Mouse (Mus musculus) heart, embryonic 14.5 days (tissue): ENCODE measurements around the gene Dnah7b. TPM values are rescaled to one million over a fixed set of nuclear protein-coding genes. Genes with fewer than 3 reads are reported as not detected.
"Not testable (repeated sequence)": the region's sequence is repeated elsewhere in the genome, so short reads cannot be mapped to it uniquely, and the experiment has no call there.

Experiments used
- ATAC-seq: fragments of 200-750 bp; cut with Nextera tagmentation; 2 replicates; pipeline ENCODE4 v1.8.0; 2017; ENCODE audit warnings: low read depth, moderate TSS enrichment; ENCODE audit not compliant: insufficient number of reproducible peaks, insufficient read depth, low FRiP score
- H3K27ac ChIP-seq, 2 experiments: fragments of 200-500 bp in 1 of 2; fragments of 300-500 bp in 1 of 2; sonication (generic) in 1 of 2; replicated peaks in 1 of 2; 2 replicates each; pipeline ENCODE4 v1.5.1; 2012 to 2014; ENCODE audit warnings: low read depth in 2 of 2, low read length in 2 of 2, control low read depth in 1 of 2, mild to moderate bottlenecking in 1 of 2, mixed read lengths in 1 of 2; ENCODE audit not compliant: control insufficient read depth in 1 of 2, insufficient read depth in 1 of 2
- H3K27me3 ChIP-seq: fragments of 300-500 bp; sonication (generic); 2 replicates; pipeline ENCODE4 v1.6.1; 2014; ENCODE audit warnings: mild to moderate bottlenecking, low read length, control low read depth; ENCODE audit not compliant: control insufficient read depth, insufficient read depth
- H3K36me3 ChIP-seq: fragments of 300-500 bp; sonication (generic); 2 replicates; pipeline ENCODE4 v1.6.1; 2014; ENCODE audit warnings: mild to moderate bottlenecking, control low read depth, low read length, mixed read lengths; ENCODE audit not compliant: control insufficient read depth, insufficient read depth
- H3K4me1 ChIP-seq, 2 experiments: fragments of 200-500 bp in 1 of 2; fragments of 300-500 bp in 1 of 2; sonication (generic) in 1 of 2; 2 replicates each; pipeline ENCODE4 v1.6.1; 2012 to 2014; ENCODE audit warnings: low read length in 2 of 2, control low read depth in 1 of 2, mixed read lengths in 1 of 2; ENCODE audit not compliant: control insufficient read depth in 2 of 2, insufficient read depth in 2 of 2
- H3K4me2 ChIP-seq: fragments of 300-500 bp; sonication (generic); 2 replicates; pipeline ENCODE4 v1.6.1; 2014; ENCODE audit warnings: mild to moderate bottlenecking, low read length
- H3K4me3 ChIP-seq, 2 experiments: fragments of 200-500 bp in 1 of 2; fragments of 300-500 bp in 1 of 2; sonication (generic) in 1 of 2; 2 replicates each; pipeline ENCODE4 v1.5.1; 2012 to 2014; ENCODE audit warnings: low read length in 2 of 2, mild to moderate bottlenecking in 2 of 2, control low read depth in 1 of 2, low read depth in 1 of 2, moderate library complexity in 1 of 2; ENCODE audit not compliant: control insufficient read depth in 1 of 2, insufficient read depth in 1 of 2
- H3K9ac ChIP-seq: fragments of 300-500 bp; sonication (generic); 2 replicates; pipeline ENCODE4 v1.6.1; 2014; ENCODE audit warnings: mild to moderate bottlenecking, low read length
- H3K9me3 ChIP-seq: fragments of 300-500 bp; sonication (generic); 2 replicates; pipeline ENCODE4 v1.6.1; 2016; ENCODE audit warnings: low read length, control low read depth; ENCODE audit not compliant: control insufficient read depth
- WGBS: fragments of 180-500 bp; shearing (Covaris S2); extraction: QIAGEN DNeasy Blood & Tissue Kit; methylation state at CpG from one replicate; pipeline ENCODE4 v1.1.7; 2014; 5-methylcytosine and 5-hydroxymethylcytosine counted together
- polyA plus RNA-seq: library from polyadenylated mRNA; unstranded; fragments of >200 nt; fragmentation: Nextera tagmentation; extraction: Ambion mirVana; gene quantifications from 2 replicates; pipeline ENCODE4 v1.2.1, GENCODE M21; 2014

Gene Dnah7b
- polyA plus RNA-seq, 1 experiment from 2014 or later, result 1.8 TPM

DNA sequence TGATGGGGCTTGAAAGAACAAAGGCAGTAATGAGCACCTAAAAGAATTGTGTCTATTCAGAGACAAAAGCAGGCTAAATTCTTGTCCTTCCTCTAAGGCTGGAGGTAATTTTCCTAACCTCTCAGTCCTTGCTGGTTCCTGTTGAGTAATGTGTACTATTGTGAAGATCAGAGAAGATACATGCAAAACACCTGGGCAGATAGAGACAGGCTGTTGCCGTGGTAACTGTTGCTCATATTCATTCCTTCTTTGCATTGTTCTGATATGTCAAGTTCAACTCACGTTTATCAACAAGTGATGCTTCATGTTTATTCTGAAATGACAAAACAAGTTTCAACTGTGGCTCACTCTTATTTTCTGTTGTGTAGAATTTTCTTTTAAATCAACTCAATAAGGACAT lies 156.6 kb downstream of the Dnah7b start:
- ATAC-seq, H3K27me3 ChIP-seq, H3K9me3 ChIP-seq, H3K36me3 ChIP-seq, H3K4me2 ChIP-seq, H3K4me3 ChIP-seq, H3K9ac ChIP-seq, H3K27ac ChIP-seq, H3K4me1 ChIP-seq: not testable (repeated sequence)
- WGBS, result 75% methylated on average over 2 of the region's 2 CpGs

- not testable (repeated sequence) for H3K27ac ChIP-seq, H3K4me3 ChIP-seq, H3K9me3 ChIP-seq, H3K36me3 ChIP-seq, H3K4me1 ChIP-seq, H3K4me2 ChIP-seq, H3K27me3 ChIP-seq, ATAC-seq, H3K9ac ChIP-seq
These were observed 160.0 kb downstream of the Dnah7b start for GRCm38 (mm10) chr1:46226136-46226535.

DNA sequence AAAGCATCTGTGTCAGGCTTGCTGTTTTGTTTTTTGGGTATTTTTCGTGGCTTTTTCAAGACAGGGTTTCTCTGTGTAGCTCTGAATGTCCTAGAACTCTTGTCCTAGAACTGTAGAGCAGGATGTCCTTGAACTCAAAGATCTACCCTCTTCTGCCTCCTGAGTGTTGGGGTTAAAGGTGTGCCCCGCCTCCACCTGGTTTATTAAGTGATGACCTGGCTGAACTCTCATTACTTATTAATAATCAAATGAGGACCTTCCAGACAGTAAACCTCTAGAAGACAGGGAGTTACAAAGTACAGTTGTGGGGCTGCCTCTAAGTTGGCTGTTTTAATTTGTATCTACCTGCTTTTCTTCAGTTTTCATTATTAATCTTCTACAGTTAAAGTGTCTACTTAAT lies 202.7 kb downstream of the Dnah7b start:
- H3K27ac ChIP-seq, H3K27me3 ChIP-seq, H3K4me2 ChIP-seq, H3K9ac ChIP-seq, H3K36me3 ChIP-seq, ATAC-seq, H3K4me3 ChIP-seq, H3K4me1 ChIP-seq, H3K9me3 ChIP-seq: not testable (repeated sequence)
- WGBS, result 67% methylated on average over 2 of the region's 2 CpGs

- no peak for ATAC-seq
- Histone ChIP-seq H3K4me1 (no peaks in the 10 kb centered on the region), H3K9ac (no peak overlapping the region), H3K9me3 (no peaks in the 10 kb centered on the region), H3K27me3 (no peaks in the 10 kb centered on the region), H3K4me2 (no peak overlapping the region), H3K27ac (no peak overlapping the region), H3K4me3 (no peak overlapping the region), H3K36me3 (no peaks in the 10 kb centered on the region)
- 77% methylated on average over 12 of the region's 12 CpGs for WGBS
These were observed 205.8 kb downstream of the Dnah7b start for GRCm38 (mm10) chr1:46271927-46272326.

- WGBS, result 77% methylated on average over 2 of the region's 2 CpGs
- H3K4me1 ChIP-seq, H3K9me3 ChIP-seq, H3K36me3 ChIP-seq, H3K4me3 ChIP-seq, H3K27me3 ChIP-seq, H3K4me2 ChIP-seq, H3K27ac ChIP-seq, H3K9ac ChIP-seq, ATAC-seq: not testable (repeated sequence)
These were observed 212.2 kb downstream of the Dnah7b start for GRCm38 (mm10) chr1:46278057-46278910.

- not testable (repeated sequence) for ATAC-seq, H3K27me3 ChIP-seq, H3K27ac ChIP-seq, H3K9me3 ChIP-seq, H3K36me3 ChIP-seq, H3K4me1 ChIP-seq, H3K4me3 ChIP-seq, H3K9ac ChIP-seq, H3K4me2 ChIP-seq
- WGBS, result 83% methylated on average over 1 of the region's 1 CpGs
These were observed 212.9 kb downstream of the Dnah7b start for GRCm38 (mm10) chr1:46278911-46279565.

DNA sequence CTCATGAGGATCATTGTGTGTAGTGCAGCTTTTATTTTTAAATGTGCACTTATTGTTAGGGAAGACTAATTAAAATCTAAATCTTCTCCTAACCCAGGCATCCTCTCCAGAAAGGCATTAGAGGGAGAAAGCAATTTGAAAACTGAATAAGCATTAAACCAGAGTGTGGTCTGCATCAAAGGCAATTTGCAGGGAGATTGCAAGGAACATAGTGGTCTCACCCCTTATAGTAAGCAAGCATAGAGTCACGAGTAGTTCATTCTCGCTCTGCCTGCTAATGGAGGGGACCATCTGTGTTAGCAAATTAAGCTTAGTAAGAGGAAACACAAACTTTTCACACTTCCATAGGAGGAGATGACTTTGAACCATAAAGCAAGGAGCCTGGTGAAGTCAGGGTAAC lies 228.3 kb downstream of the Dnah7b start:
- H3K27ac ChIP-seq, ATAC-seq, H3K9me3 ChIP-seq, H3K4me2 ChIP-seq, H3K36me3 ChIP-seq, H3K4me3 ChIP-seq, H3K9ac ChIP-seq, H3K27me3 ChIP-seq, H3K4me1 ChIP-seq: not testable (repeated sequence)
- WGBS, result 84% methylated on average over 2 of the region's 2 CpGs

DNA sequence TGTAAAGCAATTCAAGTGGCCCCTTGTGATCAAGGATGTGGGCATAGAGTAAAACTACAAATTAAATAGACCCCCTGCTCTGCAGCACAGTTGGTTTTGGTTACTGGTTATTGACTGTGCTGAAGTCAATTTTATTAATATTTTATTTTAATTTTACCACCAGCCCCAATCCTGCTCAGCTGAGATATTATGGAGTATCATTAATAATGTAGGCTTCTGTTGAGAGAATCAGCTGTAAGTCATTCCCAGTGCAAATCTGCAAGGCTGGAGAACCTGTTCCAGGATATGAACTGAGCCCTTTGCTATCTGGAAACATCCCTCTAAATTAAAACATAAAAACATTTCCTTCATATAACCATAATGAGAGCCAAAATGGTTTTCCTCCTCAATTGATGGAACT lies 259.8 kb downstream of the Dnah7b start:
- not testable (repeated sequence) for H3K4me3 ChIP-seq, H3K4me1 ChIP-seq, ATAC-seq, H3K9me3 ChIP-seq, H3K36me3 ChIP-seq, H3K4me2 ChIP-seq, H3K9ac ChIP-seq, H3K27me3 ChIP-seq, H3K27ac ChIP-seq
